Mouse (Mus musculus) embryonic facial prominence, embryonic 15.5 days (tissue): ENCODE results near the gene Jmjd1c. TPM values are rescaled to one million over a fixed set of nuclear protein-coding genes. Genes with fewer than 3 reads are reported as not detected.
A peak's percentile ranks its signal among the peaks of the same experiment; 100 is the strongest.

Source experiments
- ATAC-seq: fragments of 200-750 bp; cut with Nextera tagmentation; 2 replicates; pipeline ENCODE4 v1.8.0; 2017; ENCODE audit warnings: low read depth, moderate TSS enrichment; ENCODE audit not compliant: insufficient number of reproducible peaks, low FRiP score, low TSS enrichment
- H3K27ac ChIP-seq: fragments of 300-500 bp; sonication (generic); replicated peaks from 2 replicates; pipeline ENCODE4 v1.5.1; 2015; ENCODE audit warnings: mild to moderate bottlenecking, inconsistent platforms
- H3K27me3 ChIP-seq: fragments of 300-500 bp; sonication (generic); 2 replicates; pipeline ENCODE4 v1.6.1; 2015; ENCODE audit warnings: inconsistent platforms
- H3K36me3 ChIP-seq: fragments of 300-500 bp; sonication (generic); 2 replicates; pipeline ENCODE4 v1.6.1; 2015; ENCODE audit warnings: mild to moderate bottlenecking, inconsistent platforms
- H3K4me1 ChIP-seq: fragments of 300-500 bp; sonication (generic); 2 replicates; pipeline ENCODE4 v1.6.1; 2015; ENCODE audit warnings: inconsistent platforms
- H3K4me2 ChIP-seq: fragments of 300-500 bp; sonication (generic); replicated peaks from 2 replicates; pipeline ENCODE4 v1.6.1; 2015; ENCODE audit warnings: mild to moderate bottlenecking, inconsistent platforms
- H3K4me3 ChIP-seq: fragments of 300-500 bp; sonication (generic); replicated peaks from 2 replicates; pipeline ENCODE4 v1.5.1; 2015; ENCODE audit warnings: mild to moderate bottlenecking, inconsistent platforms
- H3K9ac ChIP-seq: fragments of 300-500 bp; sonication (generic); 2 replicates; pipeline ENCODE4 v1.6.1; 2015; ENCODE audit warnings: inconsistent platforms
- H3K9me3 ChIP-seq: fragments of 300-500 bp; sonication (generic); replicated peaks from 2 replicates; pipeline ENCODE4 v1.6.1; 2016; ENCODE audit warnings: inconsistent platforms
- WGBS: fragments of 180-500 bp; shearing (Covaris S2); methylation state at CpG from one replicate; pipeline ENCODE4 v1.1.7; 2015; 5-methylcytosine and 5-hydroxymethylcytosine counted together
- polyA plus RNA-seq: library from polyadenylated mRNA; unstranded; fragments of >200 nt; fragmentation: Nextera tagmentation; extraction: Ambion mirVana; gene quantifications from 2 replicates; pipeline ENCODE4 v1.2.1, GENCODE M21; 2015

The Jmjd1c gene
- polyA plus RNA-seq, 1 experiment from 2014 or later: 56.6 TPM

GRCm38 (mm10) chr10:67218873-67219565 is 123.1 kb downstream of the Jmjd1c start:
- Histone ChIP-seq H3K36me3 (peaks cover 21% of the 10 kb centered on the region), H3K27ac (no peak overlapping the region), H3K4me3 (no peak overlapping the region), H3K4me1 (0 out of 2 replicates have a peak, but pooled peaks cover 1% of the 10 kb centered on the region), H3K4me2 (no peak overlapping the region), H3K27me3 (no peaks in the 10 kb centered on the region), H3K9ac (no peak overlapping the region), H3K9me3 (no peaks in the 10 kb centered on the region)
- ATAC-seq: no peak
- 88% methylated on average over 18 of the region's 18 CpGs for WGBS

GRCm38 (mm10) chr10:67220251-67220650 is 124.3 kb downstream of the Jmjd1c start:
- Histone ChIP-seq H3K36me3 (peaks cover 32% of the 10 kb centered on the region), H3K4me3 (no peak overlapping the region), H3K4me1 (peaks cover 1% of the 10 kb centered on the region; the same call in 1 of the 2 replicates), H3K27me3 (no peaks in the 10 kb centered on the region), H3K9ac (no peak overlapping the region), H3K9me3 (no peaks in the 10 kb centered on the region), H3K4me2 (no peak overlapping the region), H3K27ac (no peak overlapping the region)
- ATAC-seq: no peak
- WGBS: 87% methylated on average over 4 of the region's 4 CpGs

GRCm38 (mm10) chr10:67221284-67221683 is 125.4 kb downstream of the Jmjd1c start:
- Histone ChIP-seq H3K27me3 (no peaks in the 10 kb centered on the region), H3K4me2 (no peak overlapping the region), H3K9me3 (no peaks in the 10 kb centered on the region), H3K27ac (no peak overlapping the region), H3K9ac (no peak overlapping the region), H3K36me3 (peaks cover 42% of the 10 kb centered on the region), H3K4me3 (no peak overlapping the region), H3K4me1 (peaks cover 10% of the 10 kb centered on the region; the same call in 1 of the 2 replicates)
- no peak for ATAC-seq
- 63% methylated on average over 5 of the region's 5 CpGs for WGBS

GRCm38 (mm10) chr10:67223942-67224341 is 128.0 kb downstream of the Jmjd1c start:
- H3K27ac ChIP-seq: no peak overlapping the region
- H3K27me3 ChIP-seq: no peaks in the 10 kb centered on the region
- no peaks in the 10 kb centered on the region for H3K9me3 ChIP-seq
- H3K4me1 ChIP-seq: peaks cover 10% of the 10 kb centered on the region; the same call in 1 of the 2 replicates
- peaks cover 47% of the 10 kb centered on the region for H3K36me3 ChIP-seq
- H3K4me2 ChIP-seq: no peak overlapping the region
- H3K4me3 ChIP-seq: no peak overlapping the region
- peak; percentile 65; the same call in 1 of the 2 replicates for ATAC-seq
- 45% methylated on average over 3 of the region's 4 CpGs for WGBS
- H3K9ac ChIP-seq: no peak overlapping the region

- WGBS: 62% methylated on average over 6 of the region's 6 CpGs
- H3K36me3 ChIP-seq: peaks cover 38% of the 10 kb centered on the region
- H3K9me3 ChIP-seq: no peaks in the 10 kb centered on the region
- H3K4me3 ChIP-seq: no peak overlapping the region
- peak overlapping the region; percentile 18; the same call in 1 of the 2 replicates for H3K27ac ChIP-seq
- H3K27me3 ChIP-seq: no peaks in the 10 kb centered on the region
- no peak overlapping the region for H3K4me2 ChIP-seq
- peaks cover 10% of the 10 kb centered on the region; the same call in 1 of the 2 replicates for H3K4me1 ChIP-seq
- ATAC-seq: no peak
- H3K9ac ChIP-seq: no peak overlapping the region
Observed at GRCm38 (mm10) chr10:67225528-67225927, 129.6 kb downstream of the Jmjd1c start.

- no peaks in the 10 kb centered on the region for H3K27me3 ChIP-seq
- peaks cover 44% of the 10 kb centered on the region for H3K36me3 ChIP-seq
- H3K9ac ChIP-seq: no peak overlapping the region
- H3K9me3 ChIP-seq: no peaks in the 10 kb centered on the region
- no peak for ATAC-seq
- H3K27ac ChIP-seq: peak overlapping the region; percentile 18; the same call in 1 of the 2 replicates
- H3K4me3 ChIP-seq: no peak overlapping the region
- H3K4me1 ChIP-seq: peaks cover 10% of the 10 kb centered on the region; the same call in 1 of the 2 replicates
- WGBS: 67% methylated on average over 7 of the region's 7 CpGs
- H3K4me2 ChIP-seq: no peak overlapping the region
Observed at GRCm38 (mm10) chr10:67226109-67226508, 130.2 kb downstream of the Jmjd1c start.

GRCm38 (mm10) chr10:67226543-67226942 is 130.6 kb downstream of the Jmjd1c start:
- no peak for ATAC-seq
- Histone ChIP-seq H3K36me3 (peaks cover 48% of the 10 kb centered on the region), H3K27me3 (no peaks in the 10 kb centered on the region), H3K9ac (no peak overlapping the region), H3K4me3 (no peak overlapping the region), H3K27ac (0 out of 2 replicates have a peak overlapping the region, but pooled peaks have one; percentile 18), H3K4me2 (no peak overlapping the region), H3K4me1 (peaks cover 10% of the 10 kb centered on the region; the same call in 1 of the 2 replicates), H3K9me3 (no peaks in the 10 kb centered on the region)
- 87% methylated on average over 14 of the region's 14 CpGs for WGBS

GRCm38 (mm10) chr10:67230439-67230838 is 134.5 kb downstream of the Jmjd1c start:
- no peak for ATAC-seq
- H3K4me3 ChIP-seq: no peak overlapping the region
- no peaks in the 10 kb centered on the region for H3K27me3 ChIP-seq
- H3K27ac ChIP-seq: no peak overlapping the region
- peaks cover 7% of the 10 kb centered on the region; the same call in 1 of the 2 replicates for H3K4me1 ChIP-seq
- no peaks in the 10 kb centered on the region for H3K9me3 ChIP-seq
- H3K36me3 ChIP-seq: peaks cover 54% of the 10 kb centered on the region
- H3K4me2 ChIP-seq: no peak overlapping the region
- no peak overlapping the region for H3K9ac ChIP-seq
- 85% methylated on average over 6 of the region's 6 CpGs for WGBS

GRCm38 (mm10) chr10:67247145-67247544 is 151.2 kb downstream of the Jmjd1c start:
- H3K4me2 ChIP-seq: no peak overlapping the region
- no peak overlapping the region for H3K4me3 ChIP-seq
- no peak overlapping the region for H3K9ac ChIP-seq
- peaks cover 62% of the 10 kb centered on the region for H3K36me3 ChIP-seq
- no peaks in the 10 kb centered on the region for H3K27me3 ChIP-seq
- no peak overlapping the region for H3K27ac ChIP-seq
- H3K9me3 ChIP-seq: no peaks in the 10 kb centered on the region
- 96% methylated on average over 4 of the region's 4 CpGs for WGBS
- ATAC-seq: no peak
- no peaks in the 10 kb centered on the region for H3K4me1 ChIP-seq

GRCm38 (mm10) chr10:67249486-67249885 is 153.6 kb downstream of the Jmjd1c start:
- Histone ChIP-seq H3K4me1 (no peaks in the 10 kb centered on the region), H3K4me2 (no peak overlapping the region), H3K36me3 (peaks cover 64% of the 10 kb centered on the region), H3K4me3 (no peak overlapping the region), H3K9ac (no peak overlapping the region), H3K27ac (no peak overlapping the region), H3K9me3 (no peaks in the 10 kb centered on the region), H3K27me3 (no peaks in the 10 kb centered on the region)
- no peak for ATAC-seq
- 59% methylated on average over 2 of the region's 2 CpGs for WGBS

- no peak overlapping the region for H3K4me2 ChIP-seq
- no peak overlapping the region for H3K9ac ChIP-seq
- 91% methylated on average over 6 of the region's 6 CpGs for WGBS
- no peaks in the 10 kb centered on the region for H3K9me3 ChIP-seq
- no peak for ATAC-seq
- H3K36me3 ChIP-seq: peaks cover 66% of the 10 kb centered on the region
- no peak overlapping the region for H3K4me3 ChIP-seq
- no peak overlapping the region for H3K27ac ChIP-seq
- H3K27me3 ChIP-seq: no peaks in the 10 kb centered on the region
- no peaks in the 10 kb centered on the region for H3K4me1 ChIP-seq
Observed at GRCm38 (mm10) chr10:67250846-67251245, 154.9 kb downstream of the Jmjd1c start.

GRCm38 (mm10) chr10:67252353-67252752 is 156.4 kb downstream of the Jmjd1c start:
- Histone ChIP-seq H3K4me3 (no peak overlapping the region), H3K4me1 (no peaks in the 10 kb centered on the region), H3K4me2 (no peak overlapping the region), H3K9ac (no peak overlapping the region), H3K27ac (no peak overlapping the region), H3K27me3 (no peaks in the 10 kb centered on the region), H3K9me3 (no peaks in the 10 kb centered on the region), H3K36me3 (peaks cover 65% of the 10 kb centered on the region)
- WGBS: 84% methylated on average over 5 of the region's 5 CpGs
- ATAC-seq: no peak
